Mouse (Mus musculus) cerebellum, postnatal 10 days (tissue): ENCODE measurements around the gene Mmp24.
"Not testable (repeated sequence)": the region's sequence is repeated elsewhere in the genome, so short reads cannot be mapped to it uniquely, and the experiment has no call there.

Experiments used
- DNase-seq, 2 experiments: peaks; one replicate each; pipeline ENCODE4 v3.0.0; 2021; ENCODE audit warnings: mixed read lengths in 2 of 2

Gene Mmp24

GRCm38 (mm10) chr2:155774927-155775684 is at the start of gene Mmp24:
TSS of gene Mmp24 (plus strand) at chr2:155775342.
- DNase-seq: peak; percentile 66 to 67

DNA sequence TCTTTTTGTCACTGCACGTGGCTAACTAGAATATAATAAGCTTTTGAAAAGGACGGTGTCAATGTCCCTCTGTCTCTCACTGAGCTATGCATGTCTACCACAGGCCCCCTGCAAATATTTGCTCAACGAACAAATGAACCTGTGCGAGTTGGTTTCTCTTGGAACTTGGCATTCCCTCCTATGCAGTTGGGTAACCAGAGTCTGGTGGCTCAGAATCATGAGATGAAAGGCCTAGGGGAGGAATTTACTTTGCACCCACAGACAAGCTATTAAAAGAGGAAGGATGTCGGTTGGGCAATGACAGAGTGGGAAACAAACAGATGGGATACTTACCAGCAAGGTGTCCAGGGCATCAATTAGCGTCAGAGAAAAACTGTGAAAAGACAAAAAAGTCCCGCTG is 48.8 kb upstream of the Mmp24 start:
- no peak for DNase-seq

- no peak for DNase-seq
Measured at GRCm38 (mm10) chr2:155727764-155728395, 47.3 kb upstream of the Mmp24 start.

DNA sequence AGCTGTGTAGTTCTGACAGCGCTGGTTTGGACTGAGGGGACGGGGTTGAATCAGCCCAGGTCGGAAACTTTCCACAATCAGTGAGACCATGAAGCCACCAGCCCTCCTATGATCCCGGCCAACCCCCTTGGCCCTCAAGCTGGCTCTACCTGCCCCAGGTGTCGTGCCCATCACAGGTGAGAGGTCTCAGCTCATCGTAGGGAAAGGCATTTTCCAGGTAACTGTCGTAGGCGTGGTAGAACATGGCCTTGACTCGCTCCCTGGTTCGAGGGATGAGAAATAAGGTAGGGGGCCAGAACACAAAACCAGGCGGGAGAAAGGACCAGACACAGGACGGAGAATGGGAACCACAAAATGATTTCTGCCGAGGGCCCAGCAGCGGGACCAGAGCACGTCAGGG is 46.4 kb upstream of the Mmp24 start:
- DNase-seq: peak in 1 of 2 experiments; percentile 18

DNA sequence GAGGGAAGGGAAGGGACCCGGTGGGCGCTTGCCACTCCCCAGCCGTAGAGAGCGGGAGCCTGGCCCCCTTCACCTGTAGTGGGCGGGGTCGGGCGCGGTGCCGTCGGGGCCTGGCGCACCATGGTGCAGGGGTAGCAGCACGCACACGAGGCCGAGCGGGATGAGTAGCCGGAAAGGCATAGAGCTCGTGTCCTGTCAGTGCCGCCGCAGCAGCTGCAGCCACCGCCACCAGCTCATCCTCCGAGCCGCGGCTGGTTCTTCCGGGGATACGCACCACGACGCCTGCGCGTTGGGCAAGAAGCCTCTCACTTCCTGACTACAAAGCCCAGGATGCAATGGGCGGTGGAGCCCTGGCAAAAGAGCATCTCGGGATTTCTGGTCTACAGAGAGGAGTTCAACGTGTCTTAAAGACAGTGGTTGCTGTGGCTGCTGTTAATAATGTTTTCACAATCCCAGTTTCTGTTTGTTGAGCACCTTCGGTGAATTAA is 45.9 kb upstream of the Mmp24 start, which contains the start of gene Edem2:
TSS of gene Edem2 (minus strand) at position 318 of the 488 bp plus-strand sequence.
- DNase-seq: peak; percentile 92 to 95

DNA sequence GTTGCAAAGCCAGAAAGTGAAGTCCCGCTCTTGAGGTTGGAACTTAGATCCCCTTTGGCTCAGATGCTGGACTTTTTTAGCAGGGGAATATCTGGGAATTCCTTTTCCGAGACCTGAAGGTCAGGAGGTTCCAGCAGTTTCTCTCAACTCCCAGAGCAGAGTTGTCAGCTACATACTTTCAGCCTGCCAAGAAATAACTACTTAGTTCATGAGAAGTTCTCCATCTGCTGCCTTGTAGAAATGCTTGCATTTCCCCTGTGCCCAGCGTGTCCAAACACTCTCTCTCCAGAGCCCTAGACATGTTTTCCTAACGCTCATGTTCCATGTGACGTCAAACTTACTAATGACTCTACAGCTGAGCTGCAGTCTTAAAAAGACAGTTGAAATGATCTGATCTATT is 40.1 kb upstream of the Mmp24 start:
- no peak for DNase-seq

GRCm38 (mm10) chr2:155735766-155736165 is 39.4 kb upstream of the Mmp24 start, which contains the start of gene Gm17581:
TSS of gene Gm17581 (minus strand) at chr2:155735866.
- not testable (repeated sequence) for DNase-seq

DNA sequence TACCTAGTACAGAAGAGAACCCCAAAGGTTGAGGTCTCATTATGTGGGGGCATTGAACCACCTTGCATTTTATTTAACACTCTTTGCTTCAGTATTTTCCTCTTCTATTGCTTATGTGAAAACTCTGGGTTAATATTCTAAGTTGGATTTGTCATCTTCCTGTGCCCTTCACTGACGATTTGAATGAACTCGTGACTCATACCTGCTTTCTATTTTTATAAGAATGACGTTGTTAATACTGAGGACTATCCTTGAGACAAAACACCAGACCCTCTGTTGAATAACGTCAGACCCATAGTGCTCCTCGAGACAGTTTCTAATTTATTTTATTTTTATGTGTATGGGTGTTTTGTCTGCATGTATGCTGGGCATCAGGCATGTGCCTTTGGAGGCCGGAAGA is 38.2 kb upstream of the Mmp24 start:
- DNase-seq: no peak

DNA sequence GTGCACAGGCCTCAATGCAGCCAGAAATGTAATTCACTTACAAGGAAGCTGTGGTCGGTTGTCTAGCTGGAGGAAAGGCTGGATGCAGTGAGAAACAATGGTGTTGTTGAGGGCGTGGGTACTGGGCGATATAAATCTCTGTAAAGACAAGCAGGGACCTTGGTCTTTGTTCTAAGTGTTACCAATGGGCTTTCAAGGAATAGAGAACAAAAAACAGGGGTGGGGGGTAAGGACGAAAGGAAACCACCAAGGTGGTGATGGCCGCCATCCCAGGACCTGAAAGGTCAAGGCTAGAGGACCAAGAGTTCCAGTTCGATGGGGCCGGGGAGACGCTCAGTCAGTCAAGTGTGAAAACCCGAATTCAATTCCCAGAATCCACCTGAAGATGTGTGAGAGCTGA is 37.3 kb upstream of the Mmp24 start:
- DNase-seq: no peak

GRCm38 (mm10) chr2:155742211-155742610 is 32.9 kb upstream of the Mmp24 start:
- DNase-seq: peak; percentile 25 to 31

DNA sequence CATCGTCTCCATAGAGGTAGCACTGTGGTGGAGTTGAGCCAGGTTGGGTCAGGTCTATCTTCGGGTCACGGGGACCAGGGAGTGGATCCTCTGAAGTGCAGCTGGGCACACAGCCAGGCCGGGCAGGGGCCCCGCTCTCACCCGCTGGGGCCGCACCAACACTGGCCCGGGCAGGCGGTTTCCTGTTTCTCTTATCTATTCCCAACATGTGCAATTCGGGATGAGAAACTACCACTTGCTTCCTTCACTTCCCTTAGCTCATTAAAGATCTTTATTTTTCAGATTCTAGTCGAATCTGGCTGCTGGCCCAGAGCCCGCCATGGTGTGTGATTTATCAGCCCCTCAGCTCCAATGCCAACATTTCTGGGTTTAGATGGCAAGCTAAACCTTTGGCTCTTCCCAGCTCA is 32.2 kb upstream of the Mmp24 start:
- peak; percentile 43 to 47 for DNase-seq

DNA sequence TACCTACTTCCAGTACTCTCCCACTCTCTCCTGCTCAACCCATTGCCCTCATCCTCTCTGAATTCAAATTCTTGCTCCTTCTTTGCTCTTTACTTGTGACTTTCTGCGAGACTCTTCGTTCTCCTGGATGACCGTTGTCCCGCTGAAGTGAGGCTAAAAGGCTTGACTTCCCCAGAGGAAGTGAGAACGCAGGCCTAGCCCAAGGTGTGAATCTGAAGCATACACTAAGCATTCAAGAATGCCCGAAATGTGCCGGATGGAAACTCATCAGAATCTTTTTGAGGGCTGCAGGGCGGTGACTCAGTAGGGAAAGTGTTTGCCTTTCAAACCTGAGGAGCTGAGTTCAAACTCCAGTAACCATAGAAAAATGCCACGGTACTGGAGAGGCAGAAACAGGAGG is 31.8 kb upstream of the Mmp24 start:
- DNase-seq: no peak

GRCm38 (mm10) chr2:155745487-155745886 is 29.7 kb upstream of the Mmp24 start:
- DNase-seq: no peak

GRCm38 (mm10) chr2:155749394-155749793 is 25.7 kb upstream of the Mmp24 start:
- no peak for DNase-seq

GRCm38 (mm10) chr2:155751014-155751786 is 23.9 kb upstream of the Mmp24 start, which contains the start of gene Procr:
TSS of gene Procr (plus strand) at chr2:155751117.
- no peak for DNase-seq

DNA sequence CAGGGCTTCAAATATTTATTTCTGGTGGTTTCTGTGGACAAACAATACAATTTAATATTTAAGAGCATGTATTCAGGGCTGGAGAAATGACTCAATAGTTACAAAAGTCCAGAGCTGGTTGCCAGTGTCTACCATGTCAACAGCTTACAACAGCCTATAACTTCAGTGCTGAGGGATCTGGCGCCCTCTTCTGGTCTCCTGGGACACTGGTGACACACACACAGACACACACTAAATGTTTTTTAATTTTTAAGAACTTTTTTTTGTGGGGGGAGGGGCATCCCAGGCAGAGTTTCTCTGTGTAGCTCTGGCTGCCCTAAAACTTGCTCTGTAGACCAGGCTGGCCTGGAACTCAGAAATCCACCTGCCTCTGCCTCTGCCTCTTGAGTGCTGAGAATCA is 19.4 kb upstream of the Mmp24 start:
- peak; percentile 70 to 74 for DNase-seq

GRCm38 (mm10) chr2:155756855-155757566 is 18.1 kb upstream of the Mmp24 start:
- no peak for DNase-seq

DNA sequence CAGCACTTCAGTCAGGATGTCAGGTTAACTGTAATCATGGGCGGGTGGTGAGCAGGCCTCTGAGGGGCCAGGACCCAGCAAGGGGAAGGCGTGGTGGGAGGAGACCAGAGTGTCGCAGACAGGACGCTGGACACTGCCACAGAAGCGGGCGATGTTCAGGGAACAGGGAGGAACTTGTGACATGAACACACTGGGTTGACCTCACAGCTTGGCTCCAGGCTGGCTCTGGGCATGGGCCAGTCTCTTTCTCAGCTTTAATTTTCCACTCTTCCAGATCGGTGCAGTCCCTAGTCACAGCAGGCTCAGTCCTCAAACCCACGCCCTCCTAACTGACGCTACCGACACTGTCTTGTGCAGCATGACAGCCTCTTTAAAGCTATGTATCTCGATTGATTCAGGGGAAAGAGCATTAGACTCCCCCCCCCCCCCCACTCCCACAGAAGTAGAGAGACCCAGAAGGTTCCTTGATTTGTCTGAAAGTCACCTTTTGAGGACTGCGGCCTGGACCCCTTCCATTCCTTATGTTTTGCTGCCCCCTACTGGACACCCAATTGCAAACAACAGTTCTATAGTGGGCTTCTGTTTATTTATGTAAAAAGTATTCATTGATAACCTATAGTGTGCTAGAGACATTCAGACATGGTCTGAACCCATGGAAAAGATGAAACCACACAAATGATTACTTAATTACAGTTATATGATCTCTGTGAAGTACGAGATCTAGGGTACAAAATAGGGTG is 10.3 kb upstream of the Mmp24 start:
- peak; percentile 94 to 98 for DNase-seq

DNA sequence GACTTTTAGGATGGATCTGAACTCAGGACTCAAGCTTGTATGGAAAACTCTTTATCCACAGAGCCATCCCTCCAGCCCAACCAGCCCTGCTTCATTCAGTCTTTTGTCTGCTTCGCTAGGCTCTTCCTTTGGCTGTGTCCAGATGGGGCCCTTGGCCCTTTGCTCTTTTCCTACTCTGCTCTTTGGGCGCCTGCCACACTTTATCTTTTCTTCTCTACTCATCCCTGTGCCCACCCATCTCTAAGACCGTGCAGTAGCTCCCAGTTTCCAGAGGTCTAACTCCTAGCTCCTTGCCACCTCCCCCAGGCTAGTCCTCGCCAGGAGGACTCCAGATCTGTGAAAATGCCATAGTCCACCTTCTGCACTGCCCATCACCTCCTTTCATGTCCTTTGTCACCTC is 1.5 kb upstream of the Mmp24 start:
- peak in 1 of 2 experiments; percentile 60 for DNase-seq

DNA sequence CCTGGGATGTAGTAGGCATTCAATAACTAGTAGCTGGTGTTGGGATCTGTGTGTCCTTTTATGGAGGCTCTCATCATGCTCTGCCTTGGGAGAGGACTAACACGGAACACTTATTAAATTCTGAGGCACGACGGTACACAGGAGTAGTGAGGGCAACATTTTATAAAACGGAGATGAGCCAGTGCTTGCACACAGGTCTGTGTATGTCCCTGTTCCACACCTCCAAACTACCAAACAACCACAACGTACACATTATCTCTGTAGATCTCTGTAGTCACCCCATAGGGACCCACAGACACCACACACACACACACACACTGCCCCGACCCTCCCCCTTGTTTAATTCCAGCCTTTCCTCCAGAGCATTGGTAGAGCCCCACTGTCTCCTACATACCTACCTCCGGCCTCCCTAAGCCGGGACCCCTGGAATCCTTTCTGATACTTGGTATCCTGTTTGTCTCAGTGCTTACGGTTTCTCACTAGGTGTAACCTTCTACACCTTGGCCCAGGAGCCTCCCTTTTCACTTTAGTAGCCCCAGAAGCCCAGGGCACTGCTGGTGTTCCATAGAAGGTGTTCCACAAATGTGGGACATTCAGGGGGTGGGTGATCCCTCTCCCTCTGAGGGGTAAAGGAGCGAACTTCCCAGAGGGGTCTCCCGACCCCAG is 748 bp upstream of the Mmp24 start:
- DNase-seq: peak; percentile 47 to 64

DNA sequence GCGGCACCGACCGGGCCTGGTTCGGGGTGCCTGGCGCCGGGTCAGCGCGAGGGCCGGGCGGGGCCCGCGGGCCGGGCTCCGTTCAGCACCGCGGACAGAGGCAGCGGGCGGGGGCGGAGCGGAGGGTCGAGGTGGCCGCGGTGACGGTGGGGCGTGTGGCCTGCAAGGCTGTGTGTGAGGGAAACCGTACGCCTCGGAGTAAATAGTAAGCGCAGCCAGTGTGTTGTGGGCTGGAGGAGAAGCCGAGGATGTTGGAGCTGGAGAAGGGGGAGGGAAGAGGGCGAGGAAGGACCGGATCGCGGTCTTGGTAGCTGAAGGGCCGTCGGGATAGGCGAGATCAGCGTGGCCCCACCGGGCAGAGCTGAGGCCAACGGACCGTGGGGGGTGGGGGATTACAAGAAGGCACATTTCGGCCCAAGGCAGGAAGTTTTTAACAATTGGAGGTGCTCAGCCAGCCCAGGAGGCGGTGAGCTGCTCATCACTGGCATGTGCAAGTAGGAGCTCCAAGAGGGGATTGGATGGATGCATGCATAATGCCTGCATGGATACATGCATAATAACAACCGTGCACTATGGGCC is 632 bp downstream of the Mmp24 start:
- DNase-seq: peak; percentile 90 to 93
